Mouse (Mus musculus): ENCODE data around the gene Mgat4a.
A peak's percentile ranks its signal among the peaks of the same experiment; 100 is the strongest.

- TF ChIP-seq TCF12 (IDR thresholded peaks at IDR 0.05; ENCODE audit: low read depth, low read length) (peak; percentile 99), CTCF (conservative IDR thresholded peaks at IDR 0.05 in 1 of 2, IDR thresholded peaks at IDR 0.05 in 1 of 2; ENCODE audit: low read depth in 2 of 2, low read length in 2 of 2) (no peak), POLR2A (IDR thresholded peaks at IDR 0.05; ENCODE audit: low read depth, low read length) (no peak; the same call in 1 of the 2 replicates), EP300 (IDR thresholded peaks at IDR 0.05; ENCODE audit: low read length) (peak; percentile 99), SIN3A (IDR thresholded peaks at IDR 0.05; ENCODE audit: low read length) (no peak; the same call in 1 of the 2 replicates), ZC3H11A (IDR thresholded peaks at IDR 0.05; ENCODE audit: low read depth, low read length) (no peak), MYC (IDR thresholded peaks at IDR 0.05; ENCODE audit: low read depth, low read length) (peak; percentile 96), TBP (conservative IDR thresholded peaks at IDR 0.05; ENCODE audit: low read depth, low read length) (0 out of 2 replicates have a peak, but pooled peaks have one; percentile 49), NRF1 (IDR thresholded peaks at IDR 0.05; ENCODE audit: low read depth, low read length) (no peak), E2F4 (IDR thresholded peaks at IDR 0.05; ENCODE audit: insufficient replicate concordance, low read depth, low read length) (no peak), POLR2AphosphoS2 (IDR thresholded peaks at IDR 0.05; ENCODE audit: low read depth, low read length) (no peak), ZMIZ1 (IDR thresholded peaks at IDR 0.05; ENCODE audit: low read depth, low read length) (no peak), NELFE (IDR thresholded peaks at IDR 0.05; ENCODE audit: low read depth, low read length) (no peak)
Observed at GRCm38 (mm10) chr1:37585809-37586480, 45.1 kb upstream of the Mgat4a start.
